Mouse (Mus musculus): Measurements from ENCODE around the gene Gaa. TPM values are rescaled to one million over a fixed set of nuclear protein-coding genes. Genes with fewer than 3 reads are reported as not detected.
A peak's percentile ranks its signal among the peaks of the same experiment; 100 is the strongest.

Gene Gaa
- total RNA-seq (2014; rRNA removed) (97.3 and 135 TPM in 2 replicates), polyA plus RNA-seq (2015; fragmentation: Nextera tagmentation; extraction: Ambion mirVana) (79.8 and 109 TPM in 2 replicates)

GRCm38 (mm10) chr11:119267768-119268556 is at the start of gene Gaa:
Gaa (plus strand) TSS chr11:119267887.
- peaks cover 6% of the 10 kb centered on the region; the same call in 1 of the 2 replicates for H3K36me3 ChIP-seq (ENCODE audit: insufficient read depth)
- H3K27me3 ChIP-seq (ENCODE audit: insufficient read depth, low read length) = no peaks in the 10 kb centered on the region
- peak; percentile 100 for TF ChIP-seq CTCF (IDR thresholded peaks at IDR 0.05; ENCODE audit: low read depth)
- DNase-seq (peak; percentile 97), ATAC-seq (peak; percentile 88)
- H3K4me1 ChIP-seq (ENCODE audit: insufficient read depth) = peaks cover 17% of the 10 kb centered on the region
- no peaks in the 10 kb centered on the region for H3K9me3 ChIP-seq (ENCODE audit: low read length)
- peak within 1 kb of the TSS; percentile 71 for H3K9ac ChIP-seq
- 4% methylated on average over 52 of the region's 52 CpGs for WGBS
- peak within 1 kb of the TSS; percentile 97 for H3K4me2 ChIP-seq (ENCODE audit: low read depth)
- H3K4me3 ChIP-seq (ENCODE audit: low read depth, low read length) = peak within 1 kb of the TSS; percentile 61
- peak within 1 kb of the TSS; percentile 72 for H3K27ac ChIP-seq (ENCODE audit: low read depth, low read length)

- TF ChIP-seq CTCF (IDR thresholded peaks at IDR 0.05; ENCODE audit: low read depth) = 0 out of 2 replicates have a peak, but pooled peaks have one; percentile 15
- 6% methylated on average over 17 of the region's 17 CpGs for WGBS
- no peak overlapping the region for H3K4me3 ChIP-seq (ENCODE audit: low read depth, low read length)
These were observed 47.7 kb upstream of the Gaa start for GRCm38 (mm10) chr11:119219816-119220465.

GRCm38 (mm10) chr11:119221812-119222510 is 45.7 kb upstream of the Gaa start:
- H3K36me3 ChIP-seq (ENCODE audit: insufficient read depth) = no peaks in the 10 kb centered on the region
- no peaks in the 10 kb centered on the region for H3K9me3 ChIP-seq (ENCODE audit: low read length)
- ATAC-seq = no peak
- no peak overlapping the region for H3K9ac ChIP-seq
- no peak overlapping the region for H3K4me3 ChIP-seq (ENCODE audit: low read depth, low read length)
- no peak for DNase-seq
- H3K27me3 ChIP-seq (ENCODE audit: insufficient read depth, low read length) = no peaks in the 10 kb centered on the region
- no peak for TF ChIP-seq CTCF (IDR thresholded peaks at IDR 0.05; ENCODE audit: low read depth)
- H3K4me1 ChIP-seq (ENCODE audit: insufficient read depth) = peaks cover 31% of the 10 kb centered on the region
- H3K4me2 ChIP-seq (ENCODE audit: low read depth) = no peak overlapping the region
- H3K27ac ChIP-seq (ENCODE audit: low read depth, low read length) = no peak overlapping the region
- 48% methylated on average over 10 of the region's 11 CpGs for WGBS

More at GRCm38 (mm10) chr11:119219816-119220465, 47.7 kb upstream of the Gaa start:
- H3K27me3 ChIP-seq (ENCODE audit: insufficient read depth, low read length) = no peaks in the 10 kb centered on the region
- DNase-seq (peak; percentile 73), ATAC-seq (peak; percentile 46)
- H3K4me1 ChIP-seq (ENCODE audit: insufficient read depth) = peaks cover 22% of the 10 kb centered on the region
- peak overlapping the region; percentile 47 for H3K9ac ChIP-seq
- H3K9me3 ChIP-seq (ENCODE audit: low read length) = no peaks in the 10 kb centered on the region
- no peaks in the 10 kb centered on the region for H3K36me3 ChIP-seq (ENCODE audit: insufficient read depth)
- peak overlapping the region; percentile 72 for H3K27ac ChIP-seq (ENCODE audit: low read depth, low read length)
- H3K4me2 ChIP-seq (ENCODE audit: low read depth) = peak overlapping the region; percentile 28

- ATAC-seq = no peak
- no peak overlapping the region; the same call in 1 of the 2 replicates for H3K27ac ChIP-seq (ENCODE audit: low read depth, low read length)
- H3K27me3 ChIP-seq (ENCODE audit: insufficient read depth, low read length) = no peaks in the 10 kb centered on the region
- no peak overlapping the region for H3K4me2 ChIP-seq (ENCODE audit: low read depth)
- H3K4me3 ChIP-seq (ENCODE audit: low read depth, low read length) = no peak overlapping the region
- DNase-seq = peak; percentile 36
- H3K4me1 ChIP-seq (ENCODE audit: insufficient read depth) = peaks cover 40% of the 10 kb centered on the region
- TF ChIP-seq CTCF (IDR thresholded peaks at IDR 0.05; ENCODE audit: low read depth) = no peak
- H3K36me3 ChIP-seq (ENCODE audit: insufficient read depth) = no peaks in the 10 kb centered on the region
- no peak overlapping the region for H3K9ac ChIP-seq
- H3K9me3 ChIP-seq (ENCODE audit: low read length) = no peaks in the 10 kb centered on the region
- WGBS = 65% methylated on average over 20 of the region's 20 CpGs
These were observed 44.4 kb upstream of the Gaa start for GRCm38 (mm10) chr11:119223124-119223890.

- ATAC-seq = no peak
- Histone ChIP-seq H3K36me3 (ENCODE audit: insufficient read depth) (no peaks in the 10 kb centered on the region), H3K4me3 (ENCODE audit: low read depth, low read length) (no peak overlapping the region), H3K4me2 (ENCODE audit: low read depth) (no peak overlapping the region), H3K27me3 (ENCODE audit: insufficient read depth, low read length) (no peaks in the 10 kb centered on the region), H3K9ac (no peak overlapping the region), H3K4me1 (ENCODE audit: insufficient read depth) (peaks cover 39% of the 10 kb centered on the region), H3K27ac (ENCODE audit: low read depth, low read length) (no peak overlapping the region), H3K9me3 (ENCODE audit: low read length) (no peaks in the 10 kb centered on the region)
- no peak for DNase-seq
- 82% methylated on average over 6 of the region's 6 CpGs for WGBS
- TF ChIP-seq CTCF (IDR thresholded peaks at IDR 0.05; ENCODE audit: low read depth) = no peak
These were observed 42.8 kb upstream of the Gaa start for GRCm38 (mm10) chr11:119224926-119225325.

DNA sequence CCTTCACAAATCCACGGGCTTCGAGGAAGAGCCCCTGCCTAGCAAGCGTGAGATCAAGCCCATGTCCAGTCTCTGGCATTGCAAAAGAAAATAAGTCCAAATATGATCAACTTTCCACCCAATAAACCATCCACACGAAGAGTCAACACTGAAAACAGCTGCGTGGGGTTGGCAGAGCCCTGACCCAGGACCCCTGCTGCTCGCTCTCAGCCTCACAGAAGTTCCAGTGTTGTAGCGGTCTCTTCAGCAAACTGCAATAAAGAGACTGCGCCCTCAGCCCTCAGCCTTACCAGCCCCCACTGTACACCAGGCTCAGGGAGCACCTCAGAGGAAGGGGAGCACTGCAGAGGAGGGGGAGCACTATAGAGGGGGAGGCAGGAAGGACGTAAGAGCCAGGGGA is 42.1 kb upstream of the Gaa start:
- peaks cover 33% of the 10 kb centered on the region for H3K4me1 ChIP-seq (ENCODE audit: insufficient read depth)
- no peak overlapping the region for H3K9ac ChIP-seq
- H3K27me3 ChIP-seq (ENCODE audit: insufficient read depth, low read length) = no peaks in the 10 kb centered on the region
- H3K4me3 ChIP-seq (ENCODE audit: low read depth, low read length) = no peak overlapping the region
- no peaks in the 10 kb centered on the region for H3K36me3 ChIP-seq (ENCODE audit: insufficient read depth)
- H3K4me2 ChIP-seq (ENCODE audit: low read depth) = no peak overlapping the region
- ATAC-seq (no peak), DNase-seq (no peak)
- TF ChIP-seq CTCF (IDR thresholded peaks at IDR 0.05; ENCODE audit: low read depth) = no peak
- H3K9me3 ChIP-seq (ENCODE audit: low read length) = no peaks in the 10 kb centered on the region
- WGBS = 75% methylated on average over 9 of the region's 9 CpGs
- H3K27ac ChIP-seq (ENCODE audit: low read depth, low read length) = no peak overlapping the region

Measured in forebrain, postnatal 0 days (tissue).